Mouse (Mus musculus) thymus, postnatal 10 days (tissue): ENCODE data around the gene Rraga.
"Not testable (repeated sequence)": the region's sequence is repeated elsewhere in the genome, so short reads cannot be mapped to it uniquely, and the experiment has no call there.

Source experiments
- DNase-seq, 2 experiments: peaks; one replicate each; pipeline ENCODE4 v3.0.0; 2021; ENCODE audit warnings: low spot score in 2 of 2

The Rraga gene

DNA sequence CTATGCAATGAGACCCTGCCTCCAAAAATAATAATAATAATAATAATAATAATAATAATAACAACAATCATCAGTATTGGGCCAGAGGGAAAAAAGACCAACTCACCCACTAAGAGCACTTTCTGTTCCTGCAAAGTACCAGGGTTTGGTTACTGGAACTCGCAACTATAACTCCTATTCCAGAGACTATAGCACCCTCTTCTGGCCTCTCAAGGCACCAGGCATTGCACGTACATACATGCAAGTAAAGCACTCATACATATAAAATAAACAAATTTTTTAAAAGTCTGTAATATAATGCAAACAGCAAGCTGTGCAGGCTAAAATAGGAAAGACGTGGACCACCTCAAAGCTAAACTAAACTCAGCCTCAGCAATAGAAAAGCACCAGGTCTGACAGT is 12.8 kb downstream of the Rraga start:
- peak in 1 of 2 experiments; percentile 20 for DNase-seq

DNA sequence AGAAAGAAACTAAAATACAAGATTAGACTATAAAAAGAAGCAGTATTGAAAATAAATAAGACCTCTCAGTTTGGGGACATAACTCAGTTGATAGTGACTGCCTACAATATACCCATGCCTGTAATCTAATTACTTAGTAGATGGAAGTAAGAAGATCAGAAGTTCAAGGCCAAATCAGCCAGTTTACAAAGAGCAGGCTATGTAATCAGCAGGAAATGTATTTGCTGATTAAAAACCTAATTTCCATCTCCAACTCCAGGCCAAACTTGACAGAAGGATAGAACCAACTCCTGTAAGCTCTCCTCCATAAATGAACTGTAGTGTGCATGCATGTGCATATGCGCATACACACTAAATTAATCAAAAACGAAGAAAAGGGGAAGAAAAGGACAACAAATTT is 15.8 kb downstream of the Rraga start:
- no peak for DNase-seq

DNA sequence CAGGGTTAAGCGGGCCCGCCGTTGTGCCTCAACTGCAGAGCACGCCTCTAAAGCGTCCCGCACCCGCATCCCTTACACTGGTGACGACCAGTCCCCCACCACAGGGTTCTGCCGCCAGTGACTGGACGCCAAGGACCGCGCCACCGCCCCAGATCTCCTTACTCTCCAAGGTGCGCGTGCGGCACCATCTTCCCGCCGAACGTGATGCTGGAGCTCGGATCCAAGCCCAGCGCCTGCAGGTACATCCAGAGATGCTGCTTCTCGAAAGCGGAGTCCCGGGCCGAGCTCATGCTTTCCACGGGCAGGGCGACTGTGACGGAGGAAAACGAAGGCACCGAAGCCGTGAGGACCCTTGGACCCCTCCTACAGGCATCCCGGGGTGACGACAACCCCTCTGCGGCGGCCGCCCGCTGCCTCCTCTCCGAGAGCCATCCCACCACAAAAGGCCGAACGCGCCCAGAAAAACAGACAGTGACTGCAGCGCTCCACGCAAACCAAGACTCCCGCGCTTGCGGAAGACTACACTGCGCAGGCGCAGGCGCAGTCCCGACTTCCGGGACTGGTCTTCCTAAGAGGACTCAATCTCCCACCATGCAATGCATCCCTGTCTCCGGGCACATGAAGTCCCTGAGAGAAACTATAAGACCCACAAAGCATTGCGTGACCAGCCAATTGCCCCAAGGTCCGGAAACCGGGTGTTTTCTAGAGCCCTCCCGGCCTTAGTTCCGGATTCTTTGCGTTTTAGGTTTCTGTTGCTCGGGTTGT is 36.2 kb downstream of the Rraga start, which contains the start of gene Haus6:
Haus6 (minus strand) TSS at position 532 of the 765 bp plus-strand sequence.
- DNase-seq: peak; percentile 89 to 90

DNA sequence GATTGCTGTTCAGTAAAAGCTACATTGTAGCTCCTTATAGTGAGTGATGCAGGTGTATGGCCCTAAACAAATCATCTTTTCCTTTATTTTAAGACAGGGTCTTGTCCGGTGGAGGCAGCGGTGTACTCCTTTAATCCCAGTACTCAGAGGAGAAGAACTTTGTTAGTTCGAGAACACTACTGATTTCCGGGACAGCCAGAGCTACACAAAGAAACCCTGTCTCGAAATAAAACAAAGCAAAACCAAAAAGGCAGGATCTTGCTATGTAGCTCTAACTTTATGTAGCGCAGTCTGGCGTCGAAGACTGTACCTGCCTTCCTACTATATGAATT is 36.8 kb downstream of the Rraga start:
- DNase-seq: no peak

DNA sequence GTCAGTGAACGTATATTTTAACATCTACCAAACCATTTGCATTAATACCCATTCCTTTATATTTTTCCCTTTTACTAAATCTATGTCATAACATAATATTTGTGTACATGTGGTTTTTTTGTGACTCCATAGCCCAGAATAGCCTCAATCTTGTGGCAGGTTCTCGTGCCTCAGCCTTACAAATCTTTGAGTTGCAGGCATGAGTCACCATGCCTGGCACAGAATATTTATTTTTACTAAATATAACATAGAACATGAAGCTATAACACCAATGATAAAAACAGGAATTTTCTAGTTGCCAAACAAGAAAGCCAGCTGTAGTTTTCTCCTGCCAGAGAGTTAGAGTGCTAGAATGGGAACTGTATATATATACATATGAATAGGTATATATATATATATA is 45.0 kb downstream of the Rraga start:
- no peak for DNase-seq

DNA sequence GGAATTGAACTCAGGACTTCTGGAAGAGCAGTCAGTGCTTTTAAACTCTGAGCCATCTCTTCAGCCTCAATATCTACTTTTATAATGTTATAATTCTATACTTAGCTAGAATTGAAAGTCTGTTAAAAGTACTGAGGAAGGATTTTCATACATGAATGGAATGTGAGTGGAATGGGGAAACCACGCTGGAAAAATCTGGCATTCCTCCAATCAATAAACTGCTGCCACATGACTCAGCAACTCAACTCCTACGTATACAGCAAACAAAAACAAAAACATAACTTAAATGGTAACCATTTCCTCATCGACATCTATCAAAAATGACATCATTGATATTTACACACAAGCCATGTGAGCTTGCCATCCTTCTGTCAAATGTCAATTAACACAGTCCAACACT is 46.6 kb downstream of the Rraga start:
- DNase-seq: no peak

DNA sequence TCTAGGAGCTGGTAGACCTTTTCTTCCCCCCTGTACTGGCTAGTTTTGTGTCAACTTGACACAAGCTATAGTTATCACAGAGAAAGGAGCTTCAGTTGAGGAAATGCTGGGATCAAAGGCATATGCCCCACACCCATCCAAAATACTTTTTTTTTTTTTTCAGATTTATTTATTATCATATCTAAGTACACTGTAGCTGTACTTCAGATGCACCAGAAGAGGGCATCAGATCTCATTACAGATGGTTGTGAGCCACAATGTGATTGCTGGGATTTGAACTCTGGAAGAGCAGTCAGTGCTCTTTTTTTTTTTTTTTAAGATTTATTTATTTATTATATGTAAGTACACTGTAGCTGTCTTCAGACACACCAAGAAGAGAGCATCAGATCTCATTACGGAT is 47.1 kb downstream of the Rraga start:
- not testable (repeated sequence) for DNase-seq

DNA sequence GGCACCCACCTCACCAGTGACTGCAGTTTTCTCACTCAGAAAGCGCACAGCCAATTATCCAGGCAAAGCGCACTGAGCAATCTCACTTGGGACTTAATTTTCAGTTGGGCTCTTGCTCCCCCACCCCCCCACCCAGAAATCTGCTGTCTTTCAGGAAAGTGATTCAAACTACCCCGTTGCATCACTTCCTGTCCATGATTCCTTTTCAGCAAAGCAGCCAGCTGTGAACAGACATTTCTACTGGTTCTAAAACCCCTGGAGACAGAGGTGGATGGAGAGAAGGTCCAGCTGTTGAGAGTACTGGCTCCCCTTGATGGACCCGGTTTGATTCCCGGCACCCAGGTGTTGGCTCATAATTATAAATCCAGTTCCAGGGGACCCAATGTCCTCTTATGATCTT is 50.0 kb downstream of the Rraga start:
- DNase-seq: no peak

DNA sequence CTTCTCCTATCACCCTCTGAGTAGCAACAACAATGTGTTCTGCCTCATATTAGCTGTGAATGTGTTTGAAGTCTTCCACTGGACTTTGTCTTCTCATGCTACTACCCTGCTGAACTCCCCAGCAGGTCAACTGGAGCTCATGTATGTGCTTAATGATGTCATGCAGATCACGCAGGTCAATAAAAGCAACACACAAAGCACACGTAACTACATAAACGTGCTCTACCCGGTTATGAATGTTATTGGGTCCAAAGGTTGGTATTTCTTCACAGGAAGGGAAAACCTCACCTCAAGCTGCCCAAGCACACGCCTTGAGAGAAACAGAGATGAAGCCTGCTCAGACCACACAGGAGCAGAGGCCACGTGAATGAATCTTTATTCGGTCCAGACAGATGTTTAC is 51.0 kb downstream of the Rraga start:
- not testable (repeated sequence) for DNase-seq
